Mouse (Mus musculus): ENCODE results near the gene Arpc4. TPM values are rescaled to one million over a fixed set of nuclear protein-coding genes. Genes with fewer than 3 reads are reported as not detected.

Gene Arpc4
- polyA plus RNA-seq, 1 experiment from 2014 or later: 352 TPM

GRCm38 (mm10) chr6:113344321-113344720 is 33.6 kb upstream of the Arpc4 start:
- Histone ChIP-seq H3K9ac (no peak overlapping the region), H3K4me3 (no peak overlapping the region), H3K9me3 (no peaks in the 10 kb centered on the region), H3K4me2 (replicated peaks) (peak overlapping the region; percentile 72; the same call in 1 of the 2 replicates), H3K4me1 (peaks cover 17% of the 10 kb centered on the region), H3K27me3 (replicated peaks) (no peaks in the 10 kb centered on the region), H3K27ac (no peak overlapping the region), H3K36me3 (peaks cover 8% of the 10 kb centered on the region; the same call in 1 of the 2 replicates)
- ATAC-seq (ENCODE audit: low FRiP score, low read depth): 0 out of 2 replicates have a peak, but pooled peaks have one; percentile 13
- WGBS: 65% methylated on average over 2 of the region's 2 CpGs

- Histone ChIP-seq H3K4me1 (peaks cover 17% of the 10 kb centered on the region), H3K36me3 (no peaks in the 10 kb centered on the region), H3K27me3 (replicated peaks) (no peaks in the 10 kb centered on the region), H3K4me3 (no peak overlapping the region), H3K9ac (no peak overlapping the region), H3K27ac (no peak overlapping the region), H3K4me2 (replicated peaks) (no peak overlapping the region), H3K9me3 (no peaks in the 10 kb centered on the region)
- ATAC-seq (ENCODE audit: low FRiP score, low read depth): no peak
- 81% methylated on average over 4 of the region's 4 CpGs for WGBS
These were observed 31.0 kb upstream of the Arpc4 start for GRCm38 (mm10) chr6:113346897-113347296.

GRCm38 (mm10) chr6:113350538-113350937 is 27.4 kb upstream of the Arpc4 start:
- no peak overlapping the region for H3K9ac ChIP-seq
- H3K4me2 ChIP-seq (replicated peaks): no peak overlapping the region
- H3K36me3 ChIP-seq: no peaks in the 10 kb centered on the region
- H3K9me3 ChIP-seq: no peaks in the 10 kb centered on the region
- ATAC-seq (ENCODE audit: low FRiP score, low read depth): no peak
- no peak overlapping the region for H3K27ac ChIP-seq
- no peak overlapping the region for H3K4me3 ChIP-seq
- H3K4me1 ChIP-seq: no peaks in the 10 kb centered on the region
- no peaks in the 10 kb centered on the region for H3K27me3 ChIP-seq (replicated peaks)

GRCm38 (mm10) chr6:113351161-113351560 is 26.8 kb upstream of the Arpc4 start:
- Histone ChIP-seq H3K36me3 (no peaks in the 10 kb centered on the region), H3K27me3 (replicated peaks) (no peaks in the 10 kb centered on the region), H3K9me3 (no peaks in the 10 kb centered on the region), H3K27ac (no peak overlapping the region), H3K4me1 (no peaks in the 10 kb centered on the region), H3K9ac (no peak overlapping the region), H3K4me2 (replicated peaks) (no peak overlapping the region), H3K4me3 (no peak overlapping the region)
- WGBS: 86% methylated on average over 1 of the region's 1 CpGs
- ATAC-seq (ENCODE audit: low FRiP score, low read depth): no peak

- no peaks in the 10 kb centered on the region for H3K9me3 ChIP-seq
- H3K4me1 ChIP-seq: no peaks in the 10 kb centered on the region
- no peak overlapping the region for H3K9ac ChIP-seq
- H3K27ac ChIP-seq: no peak overlapping the region
- no peak overlapping the region for H3K4me3 ChIP-seq
- WGBS: 69% methylated on average over 10 of the region's 10 CpGs
- ATAC-seq (ENCODE audit: low FRiP score, low read depth): no peak
- no peaks in the 10 kb centered on the region for H3K27me3 ChIP-seq (replicated peaks)
- no peak overlapping the region for H3K4me2 ChIP-seq (replicated peaks)
- H3K36me3 ChIP-seq: no peaks in the 10 kb centered on the region
These were observed 26.3 kb upstream of the Arpc4 start for GRCm38 (mm10) chr6:113351653-113352052.

- Histone ChIP-seq H3K36me3 (no peaks in the 10 kb centered on the region), H3K9ac (no peak overlapping the region), H3K4me3 (no peak overlapping the region), H3K27ac (no peak overlapping the region), H3K27me3 (replicated peaks) (no peaks in the 10 kb centered on the region), H3K4me1 (no peaks in the 10 kb centered on the region), H3K4me2 (replicated peaks) (no peak overlapping the region), H3K9me3 (no peaks in the 10 kb centered on the region)
- 71% methylated on average over 3 of the region's 3 CpGs for WGBS
- ATAC-seq (ENCODE audit: low FRiP score, low read depth): no peak
These were observed 25.1 kb upstream of the Arpc4 start for GRCm38 (mm10) chr6:113352820-113353219.

- ATAC-seq (ENCODE audit: low FRiP score, low read depth): no peak
- H3K4me1 ChIP-seq: no peaks in the 10 kb centered on the region
- no peaks in the 10 kb centered on the region for H3K27me3 ChIP-seq (replicated peaks)
- no peak overlapping the region for H3K27ac ChIP-seq
- no peak overlapping the region for H3K4me3 ChIP-seq
- 78% methylated on average over 3 of the region's 3 CpGs for WGBS
- no peaks in the 10 kb centered on the region for H3K36me3 ChIP-seq
- H3K9ac ChIP-seq: no peak overlapping the region
- H3K4me2 ChIP-seq (replicated peaks): no peak overlapping the region
- H3K9me3 ChIP-seq: no peaks in the 10 kb centered on the region
These were observed 24.2 kb upstream of the Arpc4 start for GRCm38 (mm10) chr6:113353696-113354095.

- Histone ChIP-seq H3K9ac (no peak overlapping the region), H3K27me3 (replicated peaks) (no peaks in the 10 kb centered on the region), H3K4me2 (replicated peaks) (no peak overlapping the region), H3K4me3 (no peak overlapping the region), H3K36me3 (peaks cover 5% of the 10 kb centered on the region; the same call in 1 of the 2 replicates), H3K9me3 (no peaks in the 10 kb centered on the region), H3K27ac (no peak overlapping the region), H3K4me1 (no peaks in the 10 kb centered on the region)
- no peak for ATAC-seq (ENCODE audit: low FRiP score, low read depth)
- WGBS: 73% methylated on average over 4 of the region's 4 CpGs
These were observed 16.4 kb upstream of the Arpc4 start for GRCm38 (mm10) chr6:113361476-113361875.

GRCm38 (mm10) chr6:113362241-113362640 is 15.7 kb upstream of the Arpc4 start:
- Histone ChIP-seq H3K9me3 (no peaks in the 10 kb centered on the region), H3K27me3 (replicated peaks) (no peaks in the 10 kb centered on the region), H3K36me3 (peaks cover 12% of the 10 kb centered on the region), H3K4me3 (no peak overlapping the region), H3K27ac (no peak overlapping the region), H3K9ac (no peak overlapping the region), H3K4me1 (no peaks in the 10 kb centered on the region), H3K4me2 (replicated peaks) (no peak overlapping the region)
- no peak for ATAC-seq (ENCODE audit: low FRiP score, low read depth)
- WGBS: 93% methylated on average over 1 of the region's 1 CpGs

GRCm38 (mm10) chr6:113364518-113365135 is 13.3 kb upstream of the Arpc4 start:
- no peak overlapping the region for H3K4me3 ChIP-seq
- no peak overlapping the region for H3K27ac ChIP-seq
- 63% methylated on average over 8 of the region's 8 CpGs for WGBS
- peaks cover 23% of the 10 kb centered on the region for H3K36me3 ChIP-seq
- no peaks in the 10 kb centered on the region for H3K4me1 ChIP-seq
- no peaks in the 10 kb centered on the region for H3K9me3 ChIP-seq
- no peak for ATAC-seq (ENCODE audit: low FRiP score, low read depth)
- H3K4me2 ChIP-seq (replicated peaks): no peak overlapping the region
- no peak overlapping the region for H3K9ac ChIP-seq
- no peaks in the 10 kb centered on the region for H3K27me3 ChIP-seq (replicated peaks)

GRCm38 (mm10) chr6:113366639-113367038 is 11.3 kb upstream of the Arpc4 start:
- Histone ChIP-seq H3K27me3 (replicated peaks) (no peaks in the 10 kb centered on the region), H3K9me3 (no peaks in the 10 kb centered on the region), H3K4me1 (no peaks in the 10 kb centered on the region), H3K36me3 (peaks cover 44% of the 10 kb centered on the region), H3K9ac (no peak overlapping the region), H3K4me3 (no peak overlapping the region), H3K4me2 (replicated peaks) (no peak overlapping the region), H3K27ac (no peak overlapping the region)
- ATAC-seq (ENCODE audit: low FRiP score, low read depth): no peak
- WGBS: 87% methylated on average over 6 of the region's 6 CpGs

- Histone ChIP-seq H3K27me3 (replicated peaks) (no peaks in the 10 kb centered on the region), H3K27ac (no peak overlapping the region), H3K36me3 (peaks cover 53% of the 10 kb centered on the region), H3K9ac (no peak overlapping the region), H3K4me2 (replicated peaks) (no peak overlapping the region), H3K4me3 (no peak overlapping the region), H3K9me3 (no peaks in the 10 kb centered on the region), H3K4me1 (no peaks in the 10 kb centered on the region)
- ATAC-seq (ENCODE audit: low FRiP score, low read depth): no peak
- 94% methylated on average over 1 of the region's 1 CpGs for WGBS
These were observed 10.3 kb upstream of the Arpc4 start for GRCm38 (mm10) chr6:113367574-113367973.

GRCm38 (mm10) chr6:113368124-113368523 is 9.8 kb upstream of the Arpc4 start:
- no peak for ATAC-seq (ENCODE audit: low FRiP score, low read depth)
- no peak overlapping the region for H3K9ac ChIP-seq
- H3K27me3 ChIP-seq (replicated peaks): no peaks in the 10 kb centered on the region
- H3K9me3 ChIP-seq: no peaks in the 10 kb centered on the region
- H3K27ac ChIP-seq: no peak overlapping the region
- 94% methylated on average over 7 of the region's 7 CpGs for WGBS
- H3K4me1 ChIP-seq: no peaks in the 10 kb centered on the region
- H3K4me3 ChIP-seq: no peak overlapping the region
- peaks cover 58% of the 10 kb centered on the region for H3K36me3 ChIP-seq
- H3K4me2 ChIP-seq (replicated peaks): no peak overlapping the region

Measured in neural tube, embryonic 12.5 days (tissue).